Mouse (Mus musculus): ENCODE data around the gene Nfkbie. TPM values are rescaled to one million over a fixed set of nuclear protein-coding genes. Genes with fewer than 3 reads are reported as not detected.

Nfkbie gene
- polyA plus RNA-seq, 1 experiment from 2014 or later = 4.7 TPM

DNA sequence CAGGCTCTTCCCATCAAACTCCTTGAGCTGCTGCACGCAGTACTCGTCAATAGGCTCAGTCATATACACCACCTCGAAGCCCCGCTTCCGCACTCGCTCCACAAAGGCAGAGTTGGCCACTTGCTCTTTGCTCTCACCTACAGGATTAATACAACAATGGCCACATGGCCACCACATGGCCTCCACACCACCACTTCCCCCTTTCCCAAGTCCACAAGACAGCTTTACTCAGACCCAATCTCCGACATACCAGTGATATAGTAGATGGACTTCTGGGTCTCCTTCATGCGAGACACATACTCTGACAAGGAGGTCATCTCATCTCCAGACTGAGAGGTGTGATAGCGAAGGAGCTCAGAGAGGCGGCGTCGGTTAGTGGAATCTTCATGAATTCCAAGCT is 13.5 kb downstream of the Nfkbie start:
- WGBS = 84% methylated on average over 12 of the region's 12 CpGs
- Histone ChIP-seq H3K4me3 (ENCODE audit: low read depth, low read length) (no peak overlapping the region), H3K4me2 (ENCODE audit: low read depth, low read length) (no peak overlapping the region), H3K36me3 (ENCODE audit: control insufficient read depth, insufficient read depth, low read length) (peaks cover 72% of the 10 kb centered on the region), H3K4me1 (ENCODE audit: control insufficient read depth, insufficient read depth, low read length) (peaks cover 15% of the 10 kb centered on the region), H3K27me3 (replicated peaks; ENCODE audit: control insufficient read depth, insufficient read depth, low read length) (no peaks in the 10 kb centered on the region), H3K27ac (replicated peaks; ENCODE audit: low read depth, low read length) (no peak overlapping the region), H3K9ac (ENCODE audit: low read depth, low read length) (no peak overlapping the region), H3K9me3 (ENCODE audit: control insufficient read depth, low read length) (no peaks in the 10 kb centered on the region)
- ATAC-seq (ENCODE audit: low read depth) = no peak
- no peak for DNase-seq (ENCODE audit: low spot score)

DNA sequence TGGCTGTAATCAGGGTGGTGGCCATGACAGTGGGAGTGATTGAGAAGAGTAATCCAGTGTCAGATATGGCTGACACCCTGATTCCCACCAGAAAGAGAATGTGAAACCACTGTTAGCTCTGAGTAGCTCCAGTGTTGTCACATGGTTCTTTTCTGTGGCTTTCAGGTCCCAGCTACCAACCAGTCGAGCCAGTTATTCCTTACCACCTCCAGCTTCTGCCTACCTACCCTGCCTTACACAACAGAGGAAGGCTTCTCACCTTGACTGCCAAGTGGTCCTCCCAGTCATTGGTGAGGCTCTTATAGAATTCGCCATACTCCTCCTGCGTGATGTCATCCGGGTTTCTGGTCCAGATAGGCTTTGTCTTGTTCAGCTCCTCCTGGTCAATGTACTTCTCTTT is 14.5 kb downstream of the Nfkbie start:
- H3K27ac ChIP-seq (replicated peaks; ENCODE audit: low read depth, low read length) = no peak overlapping the region
- no peak overlapping the region for H3K4me2 ChIP-seq (ENCODE audit: low read depth, low read length)
- no peaks in the 10 kb centered on the region for H3K27me3 ChIP-seq (replicated peaks; ENCODE audit: control insufficient read depth, insufficient read depth, low read length)
- no peak overlapping the region for H3K9ac ChIP-seq (ENCODE audit: low read depth, low read length)
- 90% methylated on average over 4 of the region's 4 CpGs for WGBS
- no peak overlapping the region for H3K4me3 ChIP-seq (ENCODE audit: low read depth, low read length)
- H3K9me3 ChIP-seq (ENCODE audit: control insufficient read depth, low read length) = no peaks in the 10 kb centered on the region
- peaks cover 15% of the 10 kb centered on the region for H3K4me1 ChIP-seq (ENCODE audit: control insufficient read depth, insufficient read depth, low read length)
- H3K36me3 ChIP-seq (ENCODE audit: control insufficient read depth, insufficient read depth, low read length) = peaks cover 71% of the 10 kb centered on the region
- no peak for DNase-seq (ENCODE audit: low spot score)
- ATAC-seq (ENCODE audit: low read depth) = no peak

DNA sequence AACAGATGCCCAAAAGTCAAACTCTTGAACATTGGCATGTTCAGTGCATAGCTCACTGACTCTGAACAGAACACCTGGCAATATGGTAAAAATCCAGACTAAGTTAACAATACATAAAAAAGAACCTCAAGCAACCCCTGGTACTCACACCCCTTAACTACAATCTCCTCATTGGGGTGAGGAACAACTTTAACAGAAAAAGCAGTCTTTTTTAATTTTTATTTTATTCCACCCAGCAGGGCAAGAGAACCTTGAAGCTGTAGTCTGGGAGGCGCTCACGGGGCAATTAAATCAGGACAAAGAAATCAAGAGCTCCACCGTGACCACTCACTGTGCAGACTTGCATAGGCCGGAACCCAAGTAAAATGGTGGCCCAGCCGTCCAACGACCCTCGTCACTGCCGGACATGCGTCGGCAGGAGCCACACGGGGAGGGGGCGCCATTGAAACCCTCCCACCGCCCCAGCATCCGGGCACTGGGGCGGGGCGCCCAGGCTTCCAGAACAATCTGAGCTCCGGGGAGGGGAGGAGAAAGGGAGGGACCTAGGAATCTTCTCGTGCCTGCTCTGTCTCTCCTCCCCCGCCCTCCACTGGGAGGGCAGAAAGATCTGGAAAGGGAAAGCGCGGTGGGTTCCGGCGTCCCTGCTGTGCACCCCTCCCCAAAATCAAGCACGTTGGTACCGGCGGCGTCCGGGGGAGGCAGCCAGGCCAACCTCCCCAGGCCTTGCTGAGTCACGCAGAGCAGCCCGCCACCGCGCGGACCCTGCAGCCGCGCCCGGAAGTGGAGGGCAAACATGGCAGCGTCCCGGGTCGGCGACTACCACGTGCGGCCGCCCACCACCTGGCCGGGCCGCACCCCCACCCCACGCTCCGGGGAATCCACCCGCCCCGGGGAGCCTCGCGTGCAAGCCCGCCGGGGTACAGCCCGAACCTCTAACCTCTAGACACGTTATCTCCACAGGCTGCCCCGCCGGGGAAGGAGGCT is 16.9 kb downstream of the Nfkbie start:
- under 1% methylated on average over 30 of the region's 57 CpGs for WGBS
- H3K27ac ChIP-seq (replicated peaks; ENCODE audit: low read depth, low read length) = peak overlapping the region; percentile 98

DNA sequence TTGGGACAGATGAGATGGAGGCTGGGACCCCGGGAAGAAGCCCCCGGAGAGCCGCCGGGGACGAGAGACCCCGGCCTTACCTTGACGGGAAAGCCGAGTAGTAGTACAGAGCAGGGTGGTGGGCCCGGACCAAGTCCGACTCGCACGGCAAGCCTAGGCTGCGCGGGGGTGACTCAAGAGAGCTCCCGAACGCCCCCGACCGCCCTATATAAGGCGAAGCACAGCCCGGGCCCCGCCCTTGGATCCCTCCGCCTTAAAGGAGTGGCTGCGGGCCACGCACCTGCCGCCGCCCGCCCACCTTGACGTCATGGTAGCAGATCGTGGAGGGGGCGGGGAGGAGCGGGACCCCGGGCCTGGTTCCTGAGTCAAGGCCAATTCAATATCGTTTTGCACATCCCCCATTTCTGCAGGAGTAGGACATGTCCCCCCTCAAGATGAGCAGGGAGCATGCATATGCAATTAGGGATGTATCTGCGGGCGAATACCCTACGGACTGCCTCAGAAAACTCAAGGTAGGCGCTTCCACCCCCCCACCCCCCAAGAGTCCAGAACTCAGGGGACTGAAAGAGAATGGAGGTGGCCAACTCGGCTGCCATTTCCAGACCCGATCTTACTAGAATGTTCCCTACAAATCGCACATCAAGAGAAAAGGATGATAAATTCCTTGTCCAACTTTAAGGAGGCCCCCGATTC is 17.7 kb downstream of the Nfkbie start, which contains the start of gene Hsp90ab1:
Gene Hsp90ab1 (minus strand): TSS at position 185 of the 693 bp plus-strand sequence.
- DNase-seq (ENCODE audit: low spot score) = peak; percentile 99
- Histone ChIP-seq H3K9me3 (ENCODE audit: control insufficient read depth, low read length) (no peaks in the 10 kb centered on the region), H3K27ac (replicated peaks; ENCODE audit: low read depth, low read length) (peak within 1 kb of the TSS; percentile 98), H3K9ac (ENCODE audit: low read depth, low read length) (peak within 1 kb of the TSS; percentile 100), H3K4me1 (ENCODE audit: control insufficient read depth, insufficient read depth, low read length) (peaks cover 12% of the 10 kb centered on the region), H3K4me2 (ENCODE audit: low read depth, low read length) (peak within 1 kb of the TSS; percentile 88), H3K4me3 (ENCODE audit: low read depth, low read length) (peak within 1 kb of the TSS; percentile 100), H3K36me3 (ENCODE audit: control insufficient read depth, insufficient read depth, low read length) (peaks cover 40% of the 10 kb centered on the region), H3K27me3 (replicated peaks; ENCODE audit: control insufficient read depth, insufficient read depth, low read length) (no peaks in the 10 kb centered on the region)
- WGBS = under 1% methylated on average over 35 of the region's 41 CpGs
- ATAC-seq (ENCODE audit: low read depth) = peak; percentile 80

More for the DNA sequence above, 16.9 kb downstream of the Nfkbie start:
- Histone ChIP-seq H3K4me2 (ENCODE audit: low read depth, low read length) (peak overlapping the region; percentile 88), H3K9me3 (ENCODE audit: control insufficient read depth, low read length) (no peaks in the 10 kb centered on the region), H3K4me1 (ENCODE audit: control insufficient read depth, insufficient read depth, low read length) (peaks cover 12% of the 10 kb centered on the region), H3K27me3 (replicated peaks; ENCODE audit: control insufficient read depth, insufficient read depth, low read length) (no peaks in the 10 kb centered on the region), H3K36me3 (ENCODE audit: control insufficient read depth, insufficient read depth, low read length) (peaks cover 48% of the 10 kb centered on the region), H3K4me3 (ENCODE audit: low read depth, low read length) (peak overlapping the region; percentile 100), H3K9ac (ENCODE audit: low read depth, low read length) (peak overlapping the region; percentile 100)
- DNase-seq (ENCODE audit: low spot score) (peak; percentile 94), ATAC-seq (ENCODE audit: low read depth) (peak; percentile 58)

DNA sequence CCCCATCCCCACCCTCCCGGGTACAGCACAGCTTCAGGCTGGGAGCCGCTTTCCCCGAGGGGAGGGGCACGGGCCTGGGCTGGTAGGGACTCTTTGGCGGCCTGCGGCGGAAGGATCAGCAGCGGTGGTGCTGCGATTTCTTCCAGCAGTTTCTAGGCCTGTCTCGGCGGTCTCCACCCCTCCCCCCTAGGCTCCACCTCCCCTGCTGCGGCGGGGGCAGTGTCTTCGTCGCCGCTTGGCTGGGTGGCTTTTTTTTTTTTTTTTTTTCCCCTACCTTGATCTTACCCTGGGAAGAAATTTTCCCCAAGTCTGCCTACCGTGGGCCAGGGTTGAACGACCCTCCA is 18.2 kb downstream of the Nfkbie start:
- peak overlapping the region; percentile 98 for H3K27ac ChIP-seq (replicated peaks; ENCODE audit: low read depth, low read length)
- DNase-seq (ENCODE audit: low spot score) (peak; percentile 97), ATAC-seq (ENCODE audit: low read depth) (peak; percentile 65)
- H3K36me3 ChIP-seq (ENCODE audit: control insufficient read depth, insufficient read depth, low read length) = peaks cover 35% of the 10 kb centered on the region
- H3K27me3 ChIP-seq (replicated peaks; ENCODE audit: control insufficient read depth, insufficient read depth, low read length) = no peaks in the 10 kb centered on the region
- H3K4me2 ChIP-seq (ENCODE audit: low read depth, low read length) = peak overlapping the region; percentile 88
- no peaks in the 10 kb centered on the region for H3K9me3 ChIP-seq (ENCODE audit: control insufficient read depth, low read length)
- 0% methylated on average over 16 of the region's 18 CpGs for WGBS
- H3K4me1 ChIP-seq (ENCODE audit: control insufficient read depth, insufficient read depth, low read length) = peaks cover 12% of the 10 kb centered on the region
- H3K9ac ChIP-seq (ENCODE audit: low read depth, low read length) = peak overlapping the region; percentile 100
- H3K4me3 ChIP-seq (ENCODE audit: low read depth, low read length) = peak overlapping the region; percentile 100

DNA sequence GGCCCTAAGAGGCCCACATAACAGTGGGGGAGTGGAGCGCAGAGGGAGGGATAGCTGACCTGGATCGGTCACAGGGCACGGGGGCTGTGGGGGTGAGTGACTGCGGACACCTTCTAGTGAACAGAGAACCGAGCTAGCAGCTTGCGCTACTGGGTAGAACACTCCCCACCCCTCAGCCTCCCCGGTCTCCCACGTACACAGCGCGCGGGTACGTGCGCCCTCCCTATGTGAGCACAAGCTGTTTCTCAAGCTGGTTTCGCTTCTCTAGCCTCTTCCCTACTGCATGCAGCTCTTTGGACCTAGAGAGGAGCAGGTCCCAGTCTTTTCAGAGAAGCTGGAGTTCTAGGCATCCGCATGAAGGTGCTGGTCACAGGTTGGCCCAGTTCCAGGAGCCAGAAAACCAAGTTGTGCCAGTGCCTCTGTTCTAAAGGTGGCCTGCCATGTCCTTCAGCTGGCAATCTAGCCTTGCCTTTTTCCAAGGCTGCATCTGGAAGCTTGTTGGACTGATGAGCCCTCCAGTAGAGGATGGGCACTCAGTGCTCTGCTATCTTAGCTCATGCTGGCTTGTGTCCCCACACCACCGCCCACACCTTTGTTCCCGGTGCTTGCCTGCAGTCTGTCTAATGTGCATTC is 18.7 kb downstream of the Nfkbie start:
- H3K4me1 ChIP-seq (ENCODE audit: control insufficient read depth, insufficient read depth, low read length) = peaks cover 12% of the 10 kb centered on the region
- peak overlapping the region; percentile 98 for H3K27ac ChIP-seq (replicated peaks; ENCODE audit: low read depth, low read length)
- peak overlapping the region; percentile 88 for H3K4me2 ChIP-seq (ENCODE audit: low read depth, low read length)
- H3K4me3 ChIP-seq (ENCODE audit: low read depth, low read length) = peak overlapping the region; percentile 100
- 1% methylated on average over 17 of the region's 17 CpGs for WGBS
- DNase-seq (ENCODE audit: low spot score) = peak; percentile 86
- peak overlapping the region; percentile 100 for H3K9ac ChIP-seq (ENCODE audit: low read depth, low read length)
- ATAC-seq (ENCODE audit: low read depth) = peak; percentile 41
- no peaks in the 10 kb centered on the region for H3K27me3 ChIP-seq (replicated peaks; ENCODE audit: control insufficient read depth, insufficient read depth, low read length)
- peaks cover 30% of the 10 kb centered on the region for H3K36me3 ChIP-seq (ENCODE audit: control insufficient read depth, insufficient read depth, low read length)
- no peaks in the 10 kb centered on the region for H3K9me3 ChIP-seq (ENCODE audit: control insufficient read depth, low read length)

DNA sequence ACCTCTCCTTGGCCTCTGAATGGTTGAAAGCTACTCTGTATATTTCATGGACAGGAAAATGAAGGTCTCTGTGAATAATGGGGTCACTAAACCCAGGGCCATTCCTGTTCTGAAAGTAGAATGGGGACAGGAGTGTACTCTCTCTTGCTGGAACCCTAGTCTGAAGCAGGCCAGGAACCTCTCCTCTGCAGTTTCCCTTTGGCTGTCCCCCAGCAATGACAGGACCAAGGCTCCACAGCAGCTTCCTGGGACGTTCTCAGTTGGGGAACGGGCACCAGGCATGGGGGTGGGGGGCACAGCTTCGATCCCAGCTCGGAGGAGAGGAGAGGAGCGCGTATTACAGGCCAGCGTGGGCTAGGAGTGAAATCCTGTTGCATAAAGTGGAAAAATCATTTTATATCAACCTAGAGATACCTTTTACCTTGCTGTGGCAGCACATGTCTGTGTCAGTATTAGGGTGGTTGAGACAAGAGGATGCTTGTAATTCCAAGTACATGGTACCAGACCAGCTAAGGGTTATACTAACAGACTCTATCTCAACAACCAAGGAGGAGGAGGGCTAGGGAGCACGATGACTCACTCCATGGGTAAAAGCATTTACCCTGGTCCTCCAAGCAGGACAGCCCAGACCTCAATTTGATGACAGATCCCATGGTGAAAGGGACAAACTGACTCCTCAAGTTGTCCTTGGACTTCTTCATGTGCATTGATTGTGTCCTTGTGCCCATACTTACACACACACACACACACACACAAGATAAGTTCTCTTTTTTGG is 19.8 kb downstream of the Nfkbie start:
- DNase-seq (ENCODE audit: low spot score) (no peak), ATAC-seq (ENCODE audit: low read depth) (no peak)
- Histone ChIP-seq H3K27ac (replicated peaks; ENCODE audit: low read depth, low read length) (no peak overlapping the region), H3K27me3 (replicated peaks; ENCODE audit: control insufficient read depth, insufficient read depth, low read length) (no peaks in the 10 kb centered on the region), H3K4me2 (ENCODE audit: low read depth, low read length) (peak overlapping the region; percentile 88; the same call in 1 of the 2 replicates), H3K9me3 (ENCODE audit: control insufficient read depth, low read length) (no peaks in the 10 kb centered on the region), H3K4me1 (ENCODE audit: control insufficient read depth, insufficient read depth, low read length) (peaks cover 12% of the 10 kb centered on the region), H3K36me3 (ENCODE audit: control insufficient read depth, insufficient read depth, low read length) (peaks cover 19% of the 10 kb centered on the region), H3K4me3 (ENCODE audit: low read depth, low read length) (no peak overlapping the region), H3K9ac (ENCODE audit: low read depth, low read length) (peak overlapping the region; percentile 100; the same call in 1 of the 2 replicates)
- WGBS = 85% methylated on average over 8 of the region's 8 CpGs

DNA sequence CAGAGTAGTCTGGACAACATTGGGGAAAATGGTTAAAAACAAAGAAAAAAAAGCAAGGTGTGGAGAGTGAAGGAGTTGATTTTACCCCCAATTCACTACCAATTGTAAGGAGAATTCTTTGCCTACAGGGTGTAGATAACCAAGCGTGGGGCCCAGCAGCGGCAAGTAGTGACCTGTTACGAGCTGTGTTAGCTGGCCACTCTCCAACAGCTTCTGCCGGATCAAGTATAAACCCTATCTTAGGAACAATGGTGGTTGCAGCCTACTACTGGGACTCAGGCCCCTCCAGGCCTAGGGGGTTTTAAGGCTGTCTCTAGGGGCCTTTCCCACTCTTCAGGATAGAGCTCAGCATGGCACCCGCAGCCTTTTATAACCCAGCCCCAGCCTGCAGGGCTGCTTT is 22.7 kb downstream of the Nfkbie start:
- no peaks in the 10 kb centered on the region for H3K36me3 ChIP-seq (ENCODE audit: control insufficient read depth, insufficient read depth, low read length)
- peak overlapping the region; percentile 24 for H3K27ac ChIP-seq (replicated peaks; ENCODE audit: low read depth, low read length)
- H3K9ac ChIP-seq (ENCODE audit: low read depth, low read length) = no peak overlapping the region
- H3K4me1 ChIP-seq (ENCODE audit: control insufficient read depth, insufficient read depth, low read length) = peaks cover 9% of the 10 kb centered on the region
- 54% methylated on average over 5 of the region's 5 CpGs for WGBS
- no peak for ATAC-seq (ENCODE audit: low read depth)
- H3K4me2 ChIP-seq (ENCODE audit: low read depth, low read length) = no peak overlapping the region
- no peaks in the 10 kb centered on the region for H3K9me3 ChIP-seq (ENCODE audit: control insufficient read depth, low read length)
- no peaks in the 10 kb centered on the region for H3K27me3 ChIP-seq (replicated peaks; ENCODE audit: control insufficient read depth, insufficient read depth, low read length)
- no peak overlapping the region for H3K4me3 ChIP-seq (ENCODE audit: low read depth, low read length)
- peak; percentile 73 for DNase-seq (ENCODE audit: low spot score)

All from embryonic facial prominence, embryonic 14.5 days (tissue).